Mouse (Mus musculus) fibroblast of lung, adult 2 months (primary cell): ENCODE measurements around the gene Qars.

Source experiments
- DNase-seq: peaks from one replicate; pipeline ENCODE4 v3.0.0-alpha.2; 2011; ENCODE audit warnings: low read depth

The Qars gene

DNA sequence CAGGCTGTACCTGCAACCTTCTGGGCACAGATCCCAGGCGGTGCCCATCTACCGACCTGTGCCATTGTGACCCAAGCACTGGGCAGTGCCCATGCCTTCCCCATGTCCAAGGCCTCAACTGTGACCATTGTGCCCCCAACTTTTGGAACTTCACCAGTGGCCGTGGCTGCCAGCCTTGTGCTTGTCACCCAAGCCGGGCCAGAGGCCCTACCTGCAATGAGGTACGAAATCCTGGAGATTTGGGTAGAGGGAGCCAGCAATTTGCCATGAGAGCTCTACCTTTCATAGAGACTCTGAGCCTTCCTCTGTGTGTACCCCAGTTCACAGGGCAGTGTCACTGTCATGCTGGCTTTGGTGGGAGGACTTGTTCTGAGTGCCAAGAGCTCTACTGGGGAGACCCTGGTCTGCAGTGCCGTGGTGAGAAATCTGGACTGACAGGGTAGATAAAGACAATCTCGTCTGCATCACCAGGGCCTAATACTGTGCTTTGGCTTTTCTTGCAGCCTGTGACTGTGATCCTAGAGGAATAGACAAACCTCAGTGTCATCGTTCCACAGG is 20.5 kb upstream of the Qars start:
- DNase-seq = no peak

DNA sequence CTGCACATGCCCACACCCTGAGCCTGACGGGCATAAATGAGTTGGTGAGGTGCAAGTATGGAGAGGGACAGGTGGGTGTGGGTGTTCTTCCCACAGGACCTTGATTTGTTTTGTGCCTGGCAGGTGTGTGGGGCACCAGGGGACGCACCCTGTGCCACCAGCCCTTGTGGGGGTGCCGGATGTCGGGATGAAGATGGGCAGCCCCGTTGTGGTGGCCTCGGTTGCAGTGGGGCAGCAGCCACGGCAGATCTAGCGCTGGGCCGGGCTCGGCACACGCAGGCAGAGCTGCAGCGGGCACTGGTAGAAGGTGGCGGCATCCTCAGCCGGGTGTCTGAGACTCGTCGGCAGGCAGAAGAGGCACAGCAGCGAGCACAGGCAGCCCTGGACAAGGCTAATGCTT is 19.1 kb upstream of the Qars start:
- no peak for DNase-seq

DNA sequence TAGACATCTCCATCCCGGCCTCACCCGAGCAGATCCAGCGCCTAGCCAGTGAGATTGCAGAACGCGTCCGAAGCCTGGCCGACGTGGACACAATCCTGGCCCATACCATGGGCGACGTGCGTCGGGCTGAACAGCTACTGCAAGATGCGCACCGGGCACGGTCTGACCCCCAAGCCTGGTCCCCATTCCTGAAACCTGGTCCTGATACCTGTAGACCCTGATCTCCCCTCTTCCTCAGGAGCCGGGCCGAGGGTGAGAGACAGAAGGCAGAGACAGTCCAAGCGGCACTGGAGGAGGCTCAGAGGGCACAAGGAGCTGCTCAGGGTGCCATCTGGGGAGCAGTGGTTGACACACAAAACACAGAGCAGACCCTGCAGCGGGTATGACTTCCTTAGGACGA is 18.3 kb upstream of the Qars start:
- no peak for DNase-seq

DNA sequence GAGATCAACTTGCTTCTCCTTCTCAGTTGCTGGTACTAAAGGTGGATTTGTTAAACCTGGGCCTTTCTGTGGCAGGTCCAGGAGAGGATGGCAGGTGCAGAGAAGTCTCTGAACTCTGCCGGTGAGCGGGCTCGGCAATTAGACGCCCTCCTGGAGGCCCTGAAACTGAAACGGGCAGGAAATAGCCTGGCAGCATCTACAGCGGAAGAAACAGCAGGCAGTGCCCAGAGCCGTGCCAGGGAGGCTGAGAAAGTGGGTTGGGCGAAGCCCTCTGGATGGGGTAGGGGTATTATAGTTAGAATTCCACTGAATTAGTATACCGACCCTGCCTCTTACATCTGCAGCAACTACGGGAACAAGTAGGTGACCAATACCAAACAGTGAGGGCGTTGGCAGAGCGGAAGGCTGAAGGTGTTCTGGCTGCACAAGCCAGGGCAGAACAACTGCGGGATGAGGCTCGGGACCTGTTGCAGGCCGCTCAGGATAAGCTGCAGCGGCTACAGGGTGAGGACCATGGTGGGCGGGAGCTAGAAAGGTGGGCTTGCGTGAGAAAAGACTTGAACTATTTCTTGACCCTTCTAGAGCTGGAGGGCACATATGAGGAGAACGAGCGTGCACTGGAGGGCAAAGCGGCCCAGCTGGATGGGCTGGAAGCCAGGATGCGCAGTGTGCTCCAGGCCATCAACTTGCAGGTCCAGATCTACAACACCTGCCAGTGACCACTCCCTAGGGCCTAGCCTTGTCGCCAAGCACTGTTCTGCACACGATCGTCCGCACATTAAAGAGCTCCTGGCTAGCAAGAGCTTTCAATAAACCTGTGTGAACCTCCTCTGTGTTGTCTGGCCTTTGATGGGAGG is 17.6 kb upstream of the Qars start:
- DNase-seq = no peak

DNA sequence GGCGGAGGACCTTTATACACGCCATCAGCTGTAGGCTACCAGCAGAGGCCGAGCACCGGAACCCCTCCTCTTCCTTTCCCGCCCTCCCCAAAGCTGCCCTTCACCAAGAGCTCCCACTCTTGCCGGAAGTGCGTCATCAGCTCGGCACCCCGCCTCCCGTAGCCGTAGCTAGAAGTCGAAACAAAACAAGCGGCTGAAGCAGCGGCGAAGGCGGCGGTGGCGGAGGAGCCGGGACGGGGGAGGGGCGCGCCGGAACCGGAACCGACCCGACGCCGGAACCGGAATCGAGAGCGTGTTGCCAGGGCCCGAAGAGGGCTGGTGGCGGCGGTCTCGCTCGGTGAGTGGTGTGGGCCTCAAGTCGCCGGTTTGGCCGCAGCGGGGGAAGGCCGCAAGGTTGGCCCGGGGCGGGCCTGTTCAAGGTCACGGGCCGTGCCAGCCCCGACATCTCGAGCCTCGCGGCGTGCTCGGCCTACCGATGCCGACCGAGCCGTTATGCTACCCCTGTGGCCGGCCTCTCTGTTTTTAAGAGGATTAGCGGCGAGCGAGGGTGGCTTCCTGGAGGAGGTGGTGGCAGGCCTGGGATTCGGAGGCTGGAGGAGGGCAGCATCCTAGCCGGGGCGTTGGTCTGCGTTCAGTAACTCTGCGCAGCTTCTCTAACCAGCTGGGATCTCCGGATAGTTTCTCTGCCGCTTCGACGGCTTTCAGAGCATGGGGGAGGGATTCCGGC is 16.8 kb upstream of the Qars start, which contains the start of gene Usp19:
Usp19 (plus strand) TSS at position 44 of the 727 bp plus-strand sequence.
- DNase-seq = peak; percentile 91

DNA sequence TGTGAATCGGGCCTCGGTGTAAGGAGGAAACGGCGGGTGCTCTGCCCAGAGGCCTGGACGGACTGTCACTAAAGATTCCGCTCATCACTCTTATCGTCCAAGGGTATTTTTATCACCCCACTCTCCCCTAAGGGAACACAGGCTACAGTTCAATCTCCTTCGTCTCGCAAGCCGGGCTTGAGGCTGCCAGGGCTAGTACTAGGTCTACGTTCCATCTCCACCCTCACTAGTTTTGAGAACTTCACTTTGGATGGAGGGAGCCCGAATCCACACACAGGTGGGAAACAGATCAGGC is 16.3 kb upstream of the Qars start:
- no peak for DNase-seq

DNA sequence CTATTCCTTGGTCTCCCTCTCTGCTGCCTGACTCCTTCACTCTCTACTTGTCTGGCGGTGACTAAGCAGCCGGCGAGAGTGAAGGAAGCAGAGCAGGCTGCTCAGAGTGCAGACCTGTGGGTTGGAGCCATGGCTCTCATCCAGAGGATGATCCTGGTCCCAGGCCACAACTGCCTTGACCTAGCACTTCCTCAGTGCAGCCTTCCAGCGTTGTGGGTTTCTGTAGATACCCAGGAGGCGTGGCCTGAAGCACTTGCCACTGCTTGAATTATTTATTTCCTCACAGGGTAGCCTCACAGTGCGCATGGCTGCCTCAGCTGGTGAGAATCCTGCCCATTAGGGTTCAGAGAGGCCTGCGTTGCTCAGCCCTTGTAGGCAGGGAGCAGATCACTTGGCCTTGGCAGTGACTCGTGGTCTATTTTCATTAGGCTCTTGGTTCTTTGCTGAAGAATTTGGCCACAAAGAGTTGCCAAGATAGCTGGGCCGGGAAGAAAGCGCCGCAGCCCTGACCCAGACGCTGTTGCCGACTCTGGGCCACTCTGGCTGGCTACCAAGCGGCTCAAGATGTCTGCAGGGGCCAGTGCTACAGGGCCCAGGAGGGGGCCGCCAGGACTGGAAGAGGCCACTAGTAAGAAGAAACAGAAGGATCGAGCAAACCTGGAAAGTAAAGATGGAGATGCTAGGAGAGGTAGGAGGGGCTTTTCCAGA is 15.3 kb upstream of the Qars start:
- DNase-seq = peak; percentile 36

DNA sequence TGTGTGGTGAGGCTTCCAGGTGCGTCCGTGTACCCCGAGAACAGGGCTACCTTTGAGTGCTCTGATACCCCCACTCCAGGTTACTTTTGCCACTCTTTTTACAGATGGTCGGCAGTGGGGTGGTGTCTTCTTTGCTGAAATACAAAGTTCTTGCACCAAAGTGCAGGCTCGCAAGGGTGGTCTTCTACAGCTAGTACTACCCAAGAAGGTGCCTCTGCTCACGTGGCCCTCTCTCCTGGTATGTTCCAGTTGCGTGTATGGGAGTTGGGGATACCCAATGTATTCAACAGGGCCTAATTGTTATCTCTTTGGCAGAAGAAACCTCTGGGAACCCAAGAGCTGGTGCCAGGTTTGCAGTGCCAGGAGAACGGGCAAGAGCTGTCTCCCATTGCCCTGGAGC is 14.3 kb upstream of the Qars start:
- no peak for DNase-seq

DNA sequence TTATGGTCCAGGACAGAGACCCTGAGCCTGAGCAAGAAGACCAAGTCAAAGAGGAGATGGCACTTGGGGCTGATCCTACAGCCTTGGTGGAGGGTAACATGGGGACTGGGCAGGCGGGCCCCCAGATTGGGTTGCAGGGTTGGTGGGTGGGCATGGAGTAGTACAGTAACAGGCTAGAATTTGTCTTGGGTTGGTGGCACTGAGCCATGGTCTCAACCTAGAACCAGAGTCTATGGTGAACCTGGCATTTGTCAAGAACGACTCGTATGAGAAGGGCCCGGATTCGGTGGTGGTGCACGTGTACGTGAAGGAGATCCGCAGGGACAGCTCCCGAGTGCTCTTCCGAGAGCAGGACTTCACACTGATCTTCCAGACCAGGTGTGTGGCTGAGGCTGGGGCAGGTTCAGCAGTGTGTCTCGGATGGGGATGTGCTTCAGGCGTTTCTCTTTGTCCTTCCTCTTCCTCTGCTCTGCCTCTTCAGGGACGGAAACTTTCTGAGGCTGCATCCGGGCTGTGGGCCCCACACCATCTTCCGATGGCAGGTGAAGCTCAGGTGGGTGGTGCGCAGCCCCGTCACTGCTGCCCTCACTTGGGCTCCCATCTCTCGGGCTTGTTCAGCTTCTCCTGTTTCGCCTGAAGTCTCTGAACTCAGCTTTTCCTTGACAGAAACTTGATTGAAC is 13.2 kb upstream of the Qars start:
- no peak for DNase-seq

DNA sequence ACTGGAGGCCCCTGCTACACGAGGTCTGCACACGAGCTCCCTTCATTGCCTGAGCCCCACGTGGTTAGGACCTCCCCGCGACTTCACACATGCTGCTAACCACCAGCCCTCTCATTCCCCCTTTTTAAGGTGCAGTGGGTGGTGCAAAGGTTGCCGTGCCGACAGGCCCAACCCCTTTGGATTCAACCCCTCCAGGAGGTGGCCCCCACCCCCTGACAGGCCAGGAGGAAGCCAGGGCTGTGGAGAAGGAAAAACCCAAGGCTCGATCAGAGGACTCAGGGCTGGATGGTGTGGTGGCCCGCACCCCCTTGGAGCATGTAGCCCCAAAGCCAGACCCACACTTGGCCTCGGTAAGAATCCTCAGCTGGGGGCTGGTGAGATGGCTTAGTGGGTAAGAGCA is 12.6 kb upstream of the Qars start:
- DNase-seq = no peak

DNA sequence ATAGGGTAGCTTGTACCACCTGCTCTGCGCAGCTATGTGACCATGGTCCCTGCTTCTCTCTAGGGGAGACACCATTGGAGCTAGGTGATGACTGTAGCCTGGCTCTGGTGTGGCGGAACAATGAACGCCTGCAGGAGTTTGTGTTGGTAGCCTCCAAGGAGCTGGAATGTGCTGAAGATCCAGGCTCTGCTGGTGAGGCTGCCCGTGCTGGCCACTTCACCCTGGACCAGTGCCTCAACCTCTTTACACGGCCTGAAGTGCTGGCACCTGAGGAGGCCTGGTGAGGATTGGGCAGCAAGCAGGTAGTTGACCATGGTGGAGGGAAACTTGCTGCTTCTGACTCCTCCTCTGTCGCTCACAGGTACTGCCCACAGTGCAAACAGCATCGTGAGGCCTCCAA is 8.3 kb upstream of the Qars start:
- DNase-seq = no peak

DNA sequence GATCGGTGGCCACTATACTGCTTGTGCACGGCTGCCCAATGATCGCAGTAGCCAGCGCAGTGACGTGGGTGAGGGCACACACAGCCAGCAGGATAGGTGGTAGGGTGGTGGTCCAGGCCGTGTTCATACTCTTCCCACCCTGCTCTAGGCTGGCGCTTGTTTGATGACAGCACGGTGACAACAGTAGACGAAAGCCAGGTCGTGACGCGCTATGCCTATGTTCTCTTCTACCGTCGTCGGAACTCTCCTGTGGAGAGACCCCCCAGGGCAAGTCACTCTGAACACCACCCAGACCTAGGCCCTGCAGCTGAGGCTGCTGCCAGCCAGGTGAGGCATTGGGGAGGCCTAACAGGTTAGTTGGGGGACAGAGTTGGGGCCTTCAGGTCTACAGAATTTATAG is 7.6 kb upstream of the Qars start:
- DNase-seq = no peak

DNA sequence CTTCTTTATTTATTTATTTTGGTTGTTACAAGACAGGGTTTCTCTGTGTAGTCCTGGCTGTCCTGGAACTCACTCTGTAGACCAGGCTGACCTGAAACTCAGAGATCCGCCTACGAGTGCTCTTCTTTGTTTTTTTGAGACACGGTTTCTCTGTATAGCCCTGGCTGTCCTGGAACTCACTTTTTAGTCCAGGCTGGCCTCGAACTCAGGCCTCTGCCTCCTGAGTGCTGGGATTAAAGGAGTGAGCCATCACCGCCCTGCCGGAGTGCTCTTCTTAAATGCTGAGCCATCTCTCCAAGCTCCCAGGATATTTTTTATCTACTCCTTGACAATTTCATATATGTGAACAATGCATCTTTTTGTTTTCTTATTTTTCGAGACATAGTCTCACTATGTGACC is 605 bp upstream of the Qars start:
- no peak for DNase-seq

DNA sequence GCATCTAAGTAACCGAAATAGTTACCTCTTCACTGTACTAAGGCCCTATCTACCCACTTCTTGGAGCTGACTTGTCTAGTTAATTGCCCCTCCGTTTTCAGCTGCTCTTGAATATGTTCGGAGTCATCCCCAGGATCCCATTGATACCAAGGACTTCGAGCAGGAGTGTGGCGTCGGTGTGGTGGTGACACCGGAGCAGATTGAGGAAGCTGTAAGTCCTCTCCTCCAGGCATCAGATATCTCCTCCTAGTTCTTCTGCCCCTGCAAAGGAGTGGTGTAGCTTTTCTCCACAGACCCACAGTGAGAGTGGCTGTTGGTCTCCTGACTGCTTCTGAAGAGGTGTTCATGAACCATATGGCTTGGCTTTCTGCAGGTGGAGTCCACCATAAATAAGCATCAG is 1.3 kb downstream of the Qars start:
- no peak for DNase-seq

DNA sequence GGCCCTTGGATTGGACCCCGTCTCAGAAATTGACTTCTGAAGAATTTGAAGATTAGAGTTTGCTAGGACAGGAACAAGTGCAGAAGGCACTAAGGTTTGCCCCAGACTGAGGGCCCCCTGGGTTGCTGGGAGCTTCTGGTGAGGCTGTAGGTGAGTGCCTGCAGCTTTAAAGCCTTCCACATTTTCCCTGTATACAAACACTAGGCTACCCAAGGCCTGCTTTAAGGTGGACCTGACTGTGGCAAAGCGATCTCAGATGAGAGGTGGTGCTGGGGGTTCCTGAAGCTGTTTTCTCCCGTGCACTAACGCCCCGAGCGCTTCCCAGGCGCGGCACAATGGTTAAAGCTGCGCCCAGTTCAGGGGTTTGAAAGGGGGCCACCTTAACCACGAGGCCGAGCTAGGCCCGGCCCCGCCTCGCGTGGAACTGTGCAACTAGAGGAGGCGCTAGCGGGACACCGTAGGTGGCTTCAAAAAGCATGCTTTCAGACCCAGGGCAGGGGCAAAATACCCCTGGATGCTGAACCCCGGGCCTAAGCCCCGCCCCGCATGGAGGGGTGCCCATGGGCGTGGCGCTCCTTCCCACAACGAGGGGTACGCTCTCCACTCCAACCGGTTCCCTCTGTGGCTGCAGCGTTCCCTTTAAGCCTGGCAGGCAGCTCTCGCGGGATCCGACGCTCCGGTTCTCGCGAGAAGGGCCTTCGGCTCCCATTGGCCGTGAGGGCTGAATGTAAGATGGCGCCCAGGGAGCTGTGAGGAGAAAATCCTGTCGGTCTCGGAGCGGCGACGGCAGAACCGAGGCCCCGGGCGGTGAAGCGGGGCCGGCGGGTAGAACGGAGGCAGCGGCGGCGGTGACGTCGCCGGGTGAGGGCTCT is 9.1 kb downstream of the Qars start, which contains the start of gene Qrich1:
Qrich1 (plus strand) TSS at position 427 of the 872 bp plus-strand sequence.
- peak; percentile 94 for DNase-seq

DNA sequence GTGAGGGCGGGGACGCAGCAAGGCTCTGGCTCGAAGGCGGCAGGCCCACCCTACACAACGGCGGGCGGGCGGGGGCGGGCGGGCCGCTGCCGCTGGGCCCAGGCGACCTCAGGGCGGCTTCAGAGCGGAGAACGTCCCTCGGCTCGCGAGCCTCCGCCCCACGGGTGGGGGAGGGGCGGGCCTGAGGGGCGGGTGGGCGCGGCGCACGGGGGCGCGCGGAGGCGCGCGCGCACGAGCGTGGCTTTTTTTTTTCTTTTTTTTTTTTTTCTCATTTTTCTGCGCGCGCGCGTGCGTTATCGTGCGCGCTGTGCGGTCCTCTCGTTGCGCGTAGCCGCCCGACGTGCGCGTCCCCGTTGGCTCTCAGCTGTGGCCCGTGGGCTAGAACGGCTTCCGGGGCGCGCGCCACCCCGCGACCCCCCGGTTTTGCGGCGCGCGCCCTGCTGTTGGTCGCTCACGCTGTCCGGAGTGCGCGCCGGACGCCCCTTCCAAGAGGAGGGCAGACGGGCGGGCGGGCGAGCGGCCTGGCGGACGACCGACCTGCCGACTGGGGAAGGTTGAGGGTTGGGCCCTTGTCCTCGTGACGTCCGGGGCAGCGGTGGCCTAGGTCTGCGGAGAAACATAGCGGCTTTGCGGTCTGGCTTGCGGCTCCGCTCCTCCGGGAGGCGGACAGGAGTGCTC is 9.9 kb downstream of the Qars start:
- peak; percentile 49 for DNase-seq

DNA sequence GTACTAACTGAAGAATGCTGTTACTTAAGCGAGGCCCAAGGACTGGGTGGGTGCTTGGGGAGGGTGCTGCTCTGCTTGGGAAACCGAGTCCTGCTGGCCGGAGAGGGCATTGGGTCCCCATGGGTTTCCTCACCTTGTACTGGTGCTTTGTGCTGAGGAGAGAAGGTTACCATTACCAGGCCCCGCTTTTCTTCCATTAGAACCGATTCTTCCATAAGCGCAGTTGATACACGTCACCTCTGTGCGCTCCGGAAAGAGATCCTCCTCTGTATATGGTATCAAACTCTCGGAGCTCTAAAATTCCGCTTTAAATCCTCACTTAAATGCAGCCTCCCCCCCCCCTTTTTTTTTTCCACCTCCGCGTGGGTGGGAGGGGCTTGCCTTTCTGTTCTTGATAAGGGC is 10.4 kb downstream of the Qars start:
- peak; percentile 25 for DNase-seq

DNA sequence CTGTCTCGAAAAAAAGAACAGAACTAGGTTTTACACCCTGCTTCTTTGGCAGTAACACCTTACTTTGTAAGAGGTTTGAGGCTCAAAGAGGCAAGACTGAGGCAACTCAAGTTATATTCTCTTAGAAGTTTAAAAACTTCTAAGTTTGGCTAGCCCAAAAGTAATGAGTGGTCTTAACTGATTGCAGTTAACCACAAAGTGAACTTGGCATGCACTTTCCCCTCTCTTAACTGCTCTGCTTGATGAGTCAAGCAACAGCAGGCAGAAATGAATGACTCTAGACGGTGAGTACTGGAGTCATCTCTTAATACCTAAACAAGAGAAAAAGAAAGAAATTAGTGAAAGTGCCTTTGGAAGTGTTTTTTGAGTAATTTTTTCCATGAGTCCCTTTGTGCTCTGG is 14.1 kb downstream of the Qars start:
- DNase-seq = peak; percentile 10

DNA sequence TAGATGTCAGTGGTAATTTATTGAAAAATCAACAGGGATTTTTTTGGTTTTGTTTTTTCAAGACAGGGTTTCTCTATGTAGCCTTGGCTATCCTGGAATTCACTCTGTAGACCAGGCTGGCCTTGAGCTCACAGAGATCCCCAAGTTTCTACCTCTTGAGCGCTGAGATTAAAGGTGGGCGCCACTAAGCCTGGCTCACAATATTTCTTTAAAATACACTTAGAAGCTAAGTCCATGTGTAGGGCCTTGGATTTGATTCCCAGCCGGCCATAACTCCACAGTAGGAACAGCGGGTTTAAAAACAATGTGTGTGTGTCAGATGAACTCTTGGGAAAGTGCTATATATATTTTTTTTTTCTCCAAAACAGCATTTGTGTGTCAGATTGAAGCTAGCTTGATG is 15.8 kb downstream of the Qars start:
- DNase-seq = no peak

DNA sequence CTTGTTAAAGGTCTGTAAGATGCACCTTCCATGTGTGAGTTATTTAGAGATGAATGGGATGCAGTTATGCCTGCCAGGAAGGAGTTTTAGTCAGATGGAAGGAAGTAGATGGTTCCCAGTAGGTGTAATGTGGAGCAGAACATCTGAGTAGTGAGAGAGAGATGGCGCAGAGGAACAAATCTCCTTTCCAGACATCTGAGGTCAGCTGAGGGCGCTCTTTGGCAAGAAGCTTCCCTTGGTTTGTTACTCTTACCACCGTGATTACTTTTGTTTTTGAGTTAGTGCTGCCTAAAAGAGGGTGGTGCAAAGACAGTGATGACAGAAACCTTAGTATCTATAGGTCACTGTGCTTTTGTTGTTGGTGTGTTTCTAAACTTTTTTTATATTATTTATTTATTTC is 17.9 kb downstream of the Qars start:
- no peak for DNase-seq

DNA sequence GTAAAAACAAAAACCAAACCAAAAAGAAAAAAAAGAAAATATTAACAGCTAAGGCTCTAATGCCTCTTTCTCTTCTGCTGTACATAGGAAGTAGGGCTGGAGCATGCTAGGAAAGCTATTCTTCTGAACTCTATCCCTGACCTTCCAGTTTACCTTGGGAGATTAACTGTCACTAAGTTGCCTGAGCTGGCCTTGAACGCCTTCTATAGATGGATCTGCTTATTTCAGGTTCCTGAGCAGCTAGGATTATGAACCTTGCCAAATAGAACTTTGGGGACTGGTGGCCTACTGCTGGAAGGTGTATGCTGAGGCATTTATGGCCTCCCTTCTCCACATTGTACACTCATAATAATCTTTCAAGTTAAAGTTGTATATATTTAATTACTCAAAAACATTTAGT is 23.4 kb downstream of the Qars start:
- DNase-seq = no peak
